Mouse (Mus musculus) liver, embryonic 11.5 days (tissue): ENCODE measurements around the gene BC035044. TPM values are rescaled to one million over a fixed set of nuclear protein-coding genes. Genes with fewer than 3 reads are reported as not detected.

Source experiments
- ATAC-seq: fragments of 200-750 bp; cut with Nextera tagmentation; replicated peaks from 2 replicates; pipeline ENCODE4 v1.8.0; 2017; ENCODE audit warnings: moderate number of reproducible peaks, mild to moderate bottlenecking, moderate TSS enrichment, moderate library complexity; ENCODE audit not compliant: low FRiP score
- DNase-seq: peaks from one replicate; pipeline ENCODE4 v3.0.0-alpha.2; 2017; ENCODE audit warnings: low spot score
- H3K27ac ChIP-seq: fragments of 300-500 bp; sonication (generic); 2 replicates; pipeline ENCODE4 v1.5.1; 2014; ENCODE audit warnings: mild to moderate bottlenecking, low read depth, low read length, control low read depth
- H3K27me3 ChIP-seq: fragments of 300-500 bp; sonication (generic); replicated peaks from 2 replicates; pipeline ENCODE4 v1.6.1; 2014; ENCODE audit warnings: low read length, mixed read lengths; ENCODE audit not compliant: control insufficient read depth, insufficient read depth
- H3K36me3 ChIP-seq: fragments of 300-500 bp; sonication (generic); 2 replicates; pipeline ENCODE4 v1.6.1; 2014; ENCODE audit warnings: mild to moderate bottlenecking, low read length, moderate library complexity, mixed read lengths; ENCODE audit not compliant: control insufficient read depth, insufficient read depth
- H3K4me1 ChIP-seq: fragments of 300-500 bp; sonication (generic); replicated peaks from 2 replicates; pipeline ENCODE4 v1.6.1; 2014; ENCODE audit warnings: low read length, mixed read lengths; ENCODE audit not compliant: control insufficient read depth, insufficient read depth
- H3K4me2 ChIP-seq: fragments of 300-500 bp; sonication (generic); 2 replicates; pipeline ENCODE4 v1.6.1; 2014; ENCODE audit warnings: mild to moderate bottlenecking, control low read depth, moderate library complexity
- H3K4me3 ChIP-seq: fragments of 300-500 bp; sonication (generic); 2 replicates; pipeline ENCODE4 v1.5.1; 2014; ENCODE audit warnings: low read depth, low read length, control low read depth
- H3K9ac ChIP-seq: fragments of 300-500 bp; sonication (generic); 2 replicates; pipeline ENCODE4 v1.6.1; 2014; ENCODE audit warnings: low read depth, low read length, control low read depth
- H3K9me3 ChIP-seq: fragments of 300-500 bp; sonication (generic); 2 replicates; pipeline ENCODE4 v1.6.1; 2016; ENCODE audit warnings: low read length, inconsistent platforms, mixed read lengths; ENCODE audit not compliant: control insufficient read depth
- WGBS: fragments of 180-500 bp; shearing (Covaris S2); extraction: QIAGEN DNeasy Blood & Tissue Kit; methylation state at CpG from one replicate; pipeline ENCODE4 v1.1.7; 2014; 5-methylcytosine and 5-hydroxymethylcytosine counted together
- polyA plus RNA-seq: library from polyadenylated mRNA; unstranded; fragments of >200 nt; fragmentation: Nextera tagmentation; extraction: Ambion mirVana; gene quantifications from 2 replicates; pipeline ENCODE4 v1.2.1, GENCODE M21; 2014

BC035044 gene
- polyA plus RNA-seq, 1 experiment from 2014 or later = 5.3 TPM

- WGBS = 91% methylated on average over 3 of the region's 3 CpGs
- Histone ChIP-seq H3K4me1 (no peaks in the 10 kb centered on the region; the same call in 1 of the 2 replicates), H3K36me3 (no peaks in the 10 kb centered on the region), H3K27ac (no peak overlapping the region), H3K4me2 (no peak overlapping the region), H3K4me3 (no peak overlapping the region), H3K9me3 (no peaks in the 10 kb centered on the region), H3K9ac (no peak overlapping the region), H3K27me3 (no peaks in the 10 kb centered on the region)
- DNase-seq = no peak
- no peak for ATAC-seq
Observed at GRCm38 (mm10) chr6:128854895-128855294, 36.0 kb downstream of the BC035044 start.

DNA sequence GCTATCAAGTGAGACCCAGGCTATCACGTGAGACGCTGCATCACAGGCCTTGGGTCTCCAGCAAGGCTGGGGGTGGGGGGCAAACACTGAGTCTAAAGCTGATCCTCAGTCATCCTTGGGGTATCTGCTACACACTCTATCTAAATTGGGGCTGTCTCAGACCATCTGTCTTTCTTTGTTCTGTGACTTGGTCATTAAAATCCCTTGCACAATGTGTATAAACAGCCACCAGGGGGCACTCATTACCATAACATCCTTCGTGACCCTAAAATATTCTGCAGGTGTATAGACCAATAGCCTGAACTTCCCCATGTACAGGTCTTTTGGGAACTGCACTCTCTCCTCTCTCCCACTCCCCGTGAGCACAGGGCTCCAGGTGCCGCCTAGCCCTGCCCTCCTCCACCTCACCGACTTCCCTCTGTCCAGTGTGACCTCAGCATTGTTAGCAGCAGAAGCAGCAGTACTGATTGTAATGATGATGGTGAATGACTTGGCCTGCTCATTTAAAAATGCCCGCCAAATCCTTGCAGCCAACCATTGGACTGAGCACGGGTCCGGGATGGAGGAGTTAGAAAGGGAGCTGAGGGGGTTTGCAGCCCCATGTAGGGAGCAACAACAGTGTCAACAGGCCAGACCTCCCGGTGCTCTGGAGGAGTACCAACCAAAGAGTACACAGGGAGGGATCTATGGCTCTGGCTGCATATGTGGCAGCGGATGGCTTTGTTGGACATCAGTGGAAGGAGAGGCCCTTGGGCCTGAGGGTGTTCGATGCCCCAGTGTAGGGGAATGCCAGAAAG, 36.7 kb downstream of the BC035044 start:
- WGBS = 51% methylated on average over 12 of the region's 12 CpGs
- no peaks in the 10 kb centered on the region; the same call in 1 of the 2 replicates for H3K4me1 ChIP-seq
- H3K9ac ChIP-seq = no peak overlapping the region
- H3K27ac ChIP-seq = no peak overlapping the region
- no peaks in the 10 kb centered on the region for H3K27me3 ChIP-seq
- no peak overlapping the region for H3K4me2 ChIP-seq
- H3K4me3 ChIP-seq = no peak overlapping the region
- H3K36me3 ChIP-seq = no peaks in the 10 kb centered on the region
- no peak for DNase-seq
- no peaks in the 10 kb centered on the region for H3K9me3 ChIP-seq
- peak; percentile 46 for ATAC-seq

- 59% methylated on average over 3 of the region's 3 CpGs for WGBS
- Histone ChIP-seq H3K9me3 (no peaks in the 10 kb centered on the region), H3K4me3 (no peak overlapping the region), H3K9ac (no peak overlapping the region), H3K4me1 (no peaks in the 10 kb centered on the region; the same call in 1 of the 2 replicates), H3K36me3 (no peaks in the 10 kb centered on the region), H3K27ac (no peak overlapping the region), H3K4me2 (no peak overlapping the region), H3K27me3 (no peaks in the 10 kb centered on the region)
- no peak for ATAC-seq
- no peak for DNase-seq
Observed at GRCm38 (mm10) chr6:128852766-128853165, 38.2 kb downstream of the BC035044 start.

DNA sequence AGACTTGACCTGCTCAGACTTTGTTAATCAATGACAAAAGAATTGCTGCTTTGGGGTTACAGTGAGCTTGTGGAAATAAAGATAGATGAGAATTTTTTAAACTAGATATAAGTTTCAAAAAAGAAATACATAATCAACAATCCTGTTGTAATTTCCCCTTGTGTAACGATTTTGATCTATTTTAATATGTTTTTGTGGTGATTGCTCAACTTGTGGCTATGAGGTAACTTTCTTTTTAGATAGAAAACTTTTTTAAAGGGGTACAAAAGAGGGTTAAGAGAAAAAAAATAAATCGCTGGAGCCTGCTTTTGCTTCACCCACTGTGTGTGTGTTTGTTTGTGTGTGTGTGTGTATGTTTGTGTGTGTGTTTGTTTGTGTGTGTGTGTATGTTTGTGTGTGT, 39.8 kb downstream of the BC035044 start:
- Histone ChIP-seq H3K9me3 (no peaks in the 10 kb centered on the region), H3K27me3 (no peaks in the 10 kb centered on the region), H3K36me3 (no peaks in the 10 kb centered on the region), H3K27ac (no peak overlapping the region), H3K4me2 (no peak overlapping the region), H3K4me3 (no peak overlapping the region), H3K9ac (no peak overlapping the region), H3K4me1 (no peaks in the 10 kb centered on the region; the same call in 1 of the 2 replicates)
- DNase-seq (no peak), ATAC-seq (no peak)
- 76% methylated on average over 2 of the region's 2 CpGs for WGBS

GRCm38 (mm10) chr6:128850671-128851070, 40.3 kb downstream of the BC035044 start:
- Histone ChIP-seq H3K4me1 (no peaks in the 10 kb centered on the region; the same call in 1 of the 2 replicates), H3K36me3 (no peaks in the 10 kb centered on the region), H3K27me3 (no peaks in the 10 kb centered on the region), H3K9ac (no peak overlapping the region), H3K4me2 (no peak overlapping the region; the same call in 1 of the 2 replicates), H3K27ac (no peak overlapping the region), H3K4me3 (no peak overlapping the region), H3K9me3 (no peaks in the 10 kb centered on the region)
- ATAC-seq (no peak), DNase-seq (no peak)
- WGBS = 50% methylated on average over 2 of the region's 2 CpGs

DNA sequence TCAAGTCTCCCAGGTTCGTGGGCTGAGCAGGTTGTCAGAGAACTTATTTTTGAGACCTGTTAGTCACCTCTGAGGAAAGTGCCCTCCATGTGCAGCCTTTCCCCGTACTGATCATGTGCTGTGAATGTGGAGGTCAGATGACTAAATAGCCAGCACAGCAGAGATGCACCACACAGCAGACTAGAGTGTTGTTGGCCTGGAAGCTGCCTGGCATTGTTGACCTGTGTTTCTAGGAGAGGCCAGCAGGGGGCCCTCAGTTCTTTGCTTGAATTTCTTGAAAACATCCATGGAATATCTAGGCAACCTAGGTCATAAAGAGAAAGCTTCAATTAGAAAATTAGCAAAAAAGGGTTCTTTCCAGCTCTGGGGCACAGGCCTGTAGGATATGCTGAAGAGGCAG, 41.0 kb downstream of the BC035044 start:
- no peak overlapping the region for H3K4me3 ChIP-seq
- H3K9me3 ChIP-seq = no peaks in the 10 kb centered on the region
- no peak overlapping the region for H3K27ac ChIP-seq
- 57% methylated on average over 2 of the region's 2 CpGs for WGBS
- H3K4me1 ChIP-seq = no peaks in the 10 kb centered on the region
- no peak overlapping the region for H3K9ac ChIP-seq
- ATAC-seq = no peak
- H3K27me3 ChIP-seq = no peaks in the 10 kb centered on the region
- no peaks in the 10 kb centered on the region for H3K36me3 ChIP-seq
- H3K4me2 ChIP-seq = no peak overlapping the region
- no peak for DNase-seq

DNA sequence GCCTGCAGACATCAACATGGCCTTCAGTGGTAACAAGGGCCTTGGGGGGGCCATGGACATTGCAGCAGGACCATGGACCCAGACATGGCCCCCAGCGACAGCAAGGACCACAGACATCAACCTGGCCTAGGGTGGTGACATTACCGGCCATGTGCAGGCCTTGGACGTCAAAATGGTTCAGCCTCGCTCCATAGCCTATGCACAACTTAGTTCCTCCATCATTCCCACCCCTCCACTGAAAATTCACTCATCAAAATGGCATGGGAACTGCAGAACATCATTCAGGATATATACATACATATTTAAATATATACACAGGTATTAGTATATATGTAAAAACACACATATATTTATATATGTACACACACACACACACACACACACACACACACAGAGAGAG, 43.5 kb downstream of the BC035044 start:
- WGBS = 88% methylated on average over 4 of the region's 4 CpGs
- H3K9me3 ChIP-seq = no peaks in the 10 kb centered on the region
- no peak overlapping the region for H3K4me2 ChIP-seq
- ATAC-seq (no peak), DNase-seq (no peak)
- no peak overlapping the region for H3K27ac ChIP-seq
- no peak overlapping the region for H3K9ac ChIP-seq
- H3K36me3 ChIP-seq = no peaks in the 10 kb centered on the region
- H3K4me1 ChIP-seq = peaks cover 7% of the 10 kb centered on the region; the same call in 1 of the 2 replicates
- H3K27me3 ChIP-seq = no peaks in the 10 kb centered on the region
- no peak overlapping the region for H3K4me3 ChIP-seq

DNA sequence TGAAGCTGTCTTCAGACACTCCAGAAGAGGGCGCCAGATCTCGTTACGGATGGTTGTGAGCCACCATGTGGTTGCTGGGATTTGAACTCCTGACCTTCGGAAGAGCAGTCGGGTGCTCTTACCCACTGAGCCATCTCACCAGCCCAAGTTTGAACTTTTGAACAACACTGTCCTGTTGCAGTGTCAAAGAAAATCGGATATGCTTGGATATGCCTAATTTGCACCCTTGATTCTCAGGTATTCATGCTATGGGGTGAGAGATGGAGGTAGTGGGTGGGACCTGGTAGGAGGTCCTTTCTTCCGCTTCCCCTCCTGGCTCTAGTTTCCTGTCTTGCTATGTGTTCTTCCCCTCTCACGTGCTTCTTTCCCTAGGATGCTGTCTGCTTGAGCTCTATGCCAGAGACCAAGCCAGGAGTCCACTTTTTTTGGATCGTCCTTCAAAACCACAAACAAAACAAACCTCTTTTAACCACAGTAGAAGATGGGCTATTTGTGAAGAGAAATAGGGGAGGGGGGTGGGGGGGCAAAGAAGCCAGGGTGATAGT, 44.9 kb downstream of the BC035044 start:
- H3K4me2 ChIP-seq = no peak overlapping the region
- DNase-seq = no peak
- WGBS = 50% methylated on average over 6 of the region's 9 CpGs
- no peak overlapping the region for H3K4me3 ChIP-seq
- peak; percentile 39 for ATAC-seq
- H3K9ac ChIP-seq = no peak overlapping the region
- no peaks in the 10 kb centered on the region for H3K27me3 ChIP-seq
- H3K27ac ChIP-seq = no peak overlapping the region
- peaks cover 15% of the 10 kb centered on the region for H3K4me1 ChIP-seq
- no peaks in the 10 kb centered on the region for H3K36me3 ChIP-seq
- no peaks in the 10 kb centered on the region for H3K9me3 ChIP-seq
